Mouse (Mus musculus): ENCODE measurements around the gene Rrad. TPM values are rescaled to one million over a fixed set of nuclear protein-coding genes. Genes with fewer than 3 reads are reported as not detected.

Gene Rrad
- polyA plus RNA-seq, 1 experiment from 2014 or later: 4.0 TPM

DNA sequence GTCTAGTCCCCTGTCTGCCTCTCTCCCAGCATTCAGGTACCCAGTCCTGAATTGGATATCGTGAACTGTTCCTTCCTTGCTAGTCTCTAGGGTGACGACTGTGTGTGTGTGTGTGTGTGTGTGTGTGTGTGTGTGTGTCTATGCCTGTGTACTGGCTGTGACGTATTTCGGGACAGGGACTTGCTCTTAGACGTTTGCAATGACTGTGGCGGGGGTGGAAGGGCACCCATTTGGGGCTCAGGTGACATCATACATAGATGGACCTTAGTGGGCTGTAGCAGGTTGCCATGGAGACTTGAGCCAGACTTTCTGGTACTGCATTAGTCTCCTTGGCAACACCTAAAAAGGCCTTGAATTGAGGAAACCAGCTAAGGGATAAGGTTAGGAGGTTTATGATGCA lies 1.4 kb upstream of the Rrad start:
- Histone ChIP-seq H3K27ac (no peak overlapping the region), H3K27me3 (peaks cover 38% of the 10 kb centered on the region), H3K9ac (no peak overlapping the region), H3K9me3 (no peaks in the 10 kb centered on the region), H3K4me3 (no peak overlapping the region), H3K36me3 (peaks cover 24% of the 10 kb centered on the region), H3K4me2 (no peak overlapping the region), H3K4me1 (replicated peaks) (peaks cover 18% of the 10 kb centered on the region)
- WGBS: 57% methylated on average over 6 of the region's 6 CpGs
- no peak for ATAC-seq (ENCODE audit: low FRiP score)

DNA sequence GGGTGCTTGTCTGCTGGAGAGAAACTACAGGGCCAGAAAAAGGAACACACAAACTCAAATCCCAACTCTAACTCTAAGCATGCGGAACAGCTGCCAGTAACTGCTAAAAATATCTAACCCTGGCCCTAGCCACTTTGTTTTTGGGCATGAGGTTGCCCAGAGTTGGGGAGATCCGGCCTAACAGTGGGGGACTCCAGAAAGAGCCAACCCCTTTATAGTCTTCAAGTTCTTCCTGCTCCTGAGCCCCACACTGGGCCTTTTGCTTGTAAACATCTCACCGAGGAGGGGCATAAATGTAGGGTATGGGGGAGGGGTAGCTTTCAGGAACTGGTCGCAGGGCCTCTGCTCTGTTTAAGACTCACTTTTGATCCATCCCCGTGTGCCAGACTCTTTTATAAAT lies 848 bp upstream of the Rrad start:
- no peak overlapping the region for H3K27ac ChIP-seq
- H3K27me3 ChIP-seq: peaks cover 38% of the 10 kb centered on the region
- peaks cover 18% of the 10 kb centered on the region for H3K4me1 ChIP-seq (replicated peaks)
- H3K9ac ChIP-seq: no peak overlapping the region
- ATAC-seq (ENCODE audit: low FRiP score): no peak
- H3K4me2 ChIP-seq: peak overlapping the region; percentile 60; the same call in 1 of the 2 replicates
- peaks cover 20% of the 10 kb centered on the region for H3K36me3 ChIP-seq
- 31% methylated on average over 5 of the region's 5 CpGs for WGBS
- H3K9me3 ChIP-seq: no peaks in the 10 kb centered on the region
- H3K4me3 ChIP-seq: no peak overlapping the region

DNA sequence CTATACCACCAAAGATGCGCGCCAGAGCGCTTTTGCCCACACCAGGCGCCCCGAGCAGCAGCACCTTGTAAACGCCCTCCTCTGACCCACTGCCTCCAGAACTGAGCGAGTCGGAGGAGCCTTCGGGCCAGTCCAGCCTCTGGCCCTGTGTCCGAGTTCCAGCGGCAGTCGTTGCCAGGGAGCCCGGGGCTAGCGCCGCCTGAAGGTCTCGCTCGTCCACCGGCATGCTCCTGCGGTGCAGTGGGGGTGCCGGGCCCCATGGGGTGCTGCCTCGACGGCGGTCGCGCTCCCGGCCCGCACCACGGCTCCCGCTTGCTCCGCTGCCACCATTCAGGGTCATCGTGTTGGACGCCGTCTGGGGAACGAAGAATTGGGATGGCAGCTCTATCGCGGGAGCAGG lies 553 bp downstream of the Rrad start:
- H3K27ac ChIP-seq: no peak overlapping the region
- peaks cover 18% of the 10 kb centered on the region for H3K4me1 ChIP-seq (replicated peaks)
- peaks cover 38% of the 10 kb centered on the region for H3K27me3 ChIP-seq
- no peaks in the 10 kb centered on the region for H3K9me3 ChIP-seq
- peak overlapping the region; percentile 38 for H3K4me3 ChIP-seq
- H3K4me2 ChIP-seq: peak overlapping the region; percentile 60
- H3K36me3 ChIP-seq: peaks cover 9% of the 10 kb centered on the region; the same call in 1 of the 2 replicates
- peak; percentile 33; the same call in 1 of the 2 replicates for ATAC-seq (ENCODE audit: low FRiP score)
- peak overlapping the region; percentile 61 for H3K9ac ChIP-seq
- WGBS: 1% methylated on average over 36 of the region's 36 CpGs

DNA sequence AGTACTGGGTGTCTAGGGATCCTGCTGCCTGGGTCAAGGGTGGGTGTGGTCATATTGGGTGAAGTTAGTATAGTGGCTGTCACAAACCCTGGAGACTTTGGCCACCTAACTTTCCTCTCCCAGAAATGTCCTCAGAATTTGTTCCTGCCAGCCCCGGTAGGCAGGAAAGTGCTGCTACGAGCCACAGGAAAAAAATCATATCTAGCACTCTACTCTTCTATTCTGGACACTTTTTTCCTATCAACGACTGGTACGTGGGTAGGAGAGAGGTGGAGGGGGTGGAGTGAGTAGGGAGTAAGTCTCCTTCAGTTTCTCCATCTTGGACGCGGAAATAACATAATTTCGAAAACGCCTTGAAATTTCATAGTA lies 1.0 kb downstream of the Rrad start:
- no peak for ATAC-seq (ENCODE audit: low FRiP score)
- H3K27ac ChIP-seq: no peak overlapping the region
- H3K4me3 ChIP-seq: peak overlapping the region; percentile 38; the same call in 1 of the 2 replicates
- H3K4me2 ChIP-seq: peak overlapping the region; percentile 60
- H3K4me1 ChIP-seq (replicated peaks): peaks cover 18% of the 10 kb centered on the region
- H3K27me3 ChIP-seq: peaks cover 38% of the 10 kb centered on the region
- 42% methylated on average over 8 of the region's 8 CpGs for WGBS
- peaks cover 4% of the 10 kb centered on the region; the same call in 1 of the 2 replicates for H3K36me3 ChIP-seq
- H3K9me3 ChIP-seq: no peaks in the 10 kb centered on the region
- peak overlapping the region; percentile 61; the same call in 1 of the 2 replicates for H3K9ac ChIP-seq

DNA sequence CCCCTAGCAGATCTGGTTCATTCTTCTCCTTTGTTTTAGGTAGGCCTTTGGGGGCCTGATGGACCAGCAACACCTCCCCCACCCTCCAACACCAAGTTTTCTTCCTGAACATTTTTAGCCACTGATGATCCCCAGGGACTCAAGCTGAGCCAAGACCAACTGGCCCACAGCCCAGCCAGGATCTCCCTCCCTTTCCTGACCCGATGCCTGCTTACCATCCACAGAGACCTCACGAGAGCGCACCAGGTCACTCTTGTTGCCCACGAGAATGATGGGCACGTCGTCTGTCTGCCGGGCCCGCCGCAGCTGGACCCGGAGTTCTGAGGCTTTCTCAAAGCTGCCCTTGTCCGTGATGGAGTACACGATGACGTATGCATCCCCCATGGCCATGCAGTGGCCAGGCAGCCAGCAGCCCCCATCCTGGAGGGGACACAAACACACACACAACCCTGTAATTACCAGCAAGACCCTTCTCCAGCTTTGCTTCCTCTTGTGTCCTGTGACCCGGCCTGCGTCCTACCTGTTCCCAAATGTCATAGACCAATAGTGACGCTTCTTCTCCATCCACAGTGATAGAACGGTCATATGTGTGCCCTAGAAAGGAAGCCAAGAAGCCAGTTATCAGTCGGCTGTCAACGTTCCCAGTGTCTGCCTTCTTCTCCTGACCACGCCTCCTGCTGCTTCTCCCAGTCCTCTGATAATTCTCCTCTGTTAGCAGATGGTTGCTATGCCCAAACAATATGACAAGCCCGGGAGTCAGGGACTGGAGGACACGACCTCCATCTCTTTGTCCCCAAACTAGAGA lies 1.6 kb downstream of the Rrad start:
- H3K36me3 ChIP-seq: no peaks in the 10 kb centered on the region; the same call in 1 of the 2 replicates
- ATAC-seq (ENCODE audit: low FRiP score): no peak
- no peak overlapping the region for H3K4me2 ChIP-seq
- H3K4me3 ChIP-seq: no peak overlapping the region
- peaks cover 18% of the 10 kb centered on the region for H3K4me1 ChIP-seq (replicated peaks)
- H3K27ac ChIP-seq: no peak overlapping the region
- 80% methylated on average over 22 of the region's 22 CpGs for WGBS
- no peaks in the 10 kb centered on the region for H3K9me3 ChIP-seq
- peaks cover 38% of the 10 kb centered on the region for H3K27me3 ChIP-seq
- H3K9ac ChIP-seq: no peak overlapping the region

DNA sequence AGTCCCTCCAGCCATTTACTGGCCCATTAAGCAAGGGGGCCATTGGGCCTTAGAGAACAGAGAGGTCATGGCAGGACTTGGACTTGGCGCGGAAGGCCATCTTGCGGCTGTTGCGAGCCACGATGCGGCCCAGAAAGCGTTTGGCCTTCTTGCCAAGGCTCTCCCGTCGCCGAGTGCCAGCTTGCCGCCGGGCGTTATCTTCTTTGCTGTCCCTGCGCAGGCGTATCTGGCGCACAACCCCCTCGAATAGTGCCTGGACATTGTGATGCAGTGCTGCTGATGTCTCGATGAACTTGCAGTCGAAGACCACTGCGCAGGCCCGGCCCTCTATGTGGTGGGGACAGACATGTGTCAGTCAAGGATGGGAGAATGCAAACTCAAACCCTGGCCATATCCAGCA lies 2.7 kb downstream of the Rrad start:
- Histone ChIP-seq H3K4me3 (no peak overlapping the region), H3K4me1 (replicated peaks) (peaks cover 18% of the 10 kb centered on the region), H3K36me3 (no peaks in the 10 kb centered on the region), H3K9ac (no peak overlapping the region), H3K27ac (no peak overlapping the region), H3K9me3 (no peaks in the 10 kb centered on the region), H3K4me2 (no peak overlapping the region), H3K27me3 (peaks cover 38% of the 10 kb centered on the region)
- ATAC-seq (ENCODE audit: low FRiP score): no peak
- WGBS: 96% methylated on average over 21 of the region's 21 CpGs

DNA sequence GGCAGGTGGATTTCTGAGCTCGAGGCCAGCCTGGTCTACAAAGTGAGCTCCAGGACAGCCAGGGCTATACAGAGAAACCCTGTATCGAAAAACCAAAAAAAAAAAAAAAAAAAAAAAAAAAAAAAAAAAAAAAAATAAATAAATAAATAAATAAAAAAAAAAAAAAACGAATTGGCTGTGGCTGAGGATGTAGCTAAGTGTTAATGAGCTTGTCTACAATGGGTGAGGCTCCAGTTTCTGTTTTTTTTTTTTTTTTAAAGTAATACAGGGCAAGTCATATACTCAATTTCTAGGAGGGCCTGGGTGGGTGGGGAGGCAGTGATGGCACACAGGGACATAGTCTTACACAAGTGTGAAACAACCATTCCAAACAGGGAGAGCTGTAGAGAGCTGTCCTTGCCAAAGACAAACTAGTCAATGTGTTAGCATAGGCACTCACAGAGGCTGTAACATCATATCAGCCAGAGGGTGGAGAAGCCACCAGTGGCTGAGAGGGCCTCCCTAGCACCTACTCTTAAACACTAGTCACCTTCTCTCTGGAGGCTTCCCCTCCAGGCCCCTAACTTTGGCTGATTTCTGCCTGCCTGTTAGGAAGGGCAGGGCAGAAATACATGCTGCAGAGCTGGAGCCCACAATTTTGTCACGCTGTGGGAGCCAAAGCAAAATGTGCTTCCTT lies 3.9 kb downstream of the Rrad start:
- Histone ChIP-seq H3K27me3 (peaks cover 34% of the 10 kb centered on the region), H3K36me3 (no peaks in the 10 kb centered on the region), H3K4me1 (replicated peaks) (peaks cover 15% of the 10 kb centered on the region), H3K27ac (no peak overlapping the region), H3K4me2 (no peak overlapping the region), H3K9me3 (no peaks in the 10 kb centered on the region), H3K4me3 (no peak overlapping the region), H3K9ac (no peak overlapping the region)
- no peak for ATAC-seq (ENCODE audit: low FRiP score)
- 78% methylated on average over 4 of the region's 4 CpGs for WGBS

DNA sequence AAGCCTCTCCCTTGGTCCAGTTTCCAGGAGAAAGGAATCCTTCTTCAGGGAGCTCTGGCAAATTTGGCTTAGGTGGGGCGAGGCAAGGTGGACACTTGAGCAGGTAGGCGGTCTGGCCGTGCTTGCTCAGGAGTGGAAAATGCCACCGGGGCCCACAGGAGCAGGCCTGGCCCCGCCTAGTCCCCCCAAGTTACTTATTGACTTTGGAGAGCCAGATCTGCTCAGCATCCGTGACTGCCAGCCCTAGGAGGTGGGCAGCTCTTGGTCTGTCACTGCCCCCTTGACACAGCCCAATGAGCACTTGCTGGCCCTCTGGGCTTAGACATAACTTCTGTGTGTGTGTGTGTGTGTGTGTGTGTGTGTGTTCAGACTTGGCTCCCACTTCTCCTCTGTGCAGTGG lies 7.0 kb downstream of the Rrad start, which contains the start of gene Cdh16:
Cdh16 (minus strand) TSS at position 236 of the 400 bp plus-strand sequence.
- Histone ChIP-seq H3K36me3 (no peaks in the 10 kb centered on the region), H3K27ac (no peak within 1 kb of the TSS), H3K9me3 (no peaks in the 10 kb centered on the region), H3K27me3 (peaks cover 9% of the 10 kb centered on the region), H3K9ac (no peak within 1 kb of the TSS), H3K4me1 (replicated peaks) (no peaks in the 10 kb centered on the region), H3K4me2 (no peak within 1 kb of the TSS), H3K4me3 (no peak within 1 kb of the TSS)
- 81% methylated on average over 6 of the region's 6 CpGs for WGBS
- no peak for ATAC-seq (ENCODE audit: low FRiP score)

DNA sequence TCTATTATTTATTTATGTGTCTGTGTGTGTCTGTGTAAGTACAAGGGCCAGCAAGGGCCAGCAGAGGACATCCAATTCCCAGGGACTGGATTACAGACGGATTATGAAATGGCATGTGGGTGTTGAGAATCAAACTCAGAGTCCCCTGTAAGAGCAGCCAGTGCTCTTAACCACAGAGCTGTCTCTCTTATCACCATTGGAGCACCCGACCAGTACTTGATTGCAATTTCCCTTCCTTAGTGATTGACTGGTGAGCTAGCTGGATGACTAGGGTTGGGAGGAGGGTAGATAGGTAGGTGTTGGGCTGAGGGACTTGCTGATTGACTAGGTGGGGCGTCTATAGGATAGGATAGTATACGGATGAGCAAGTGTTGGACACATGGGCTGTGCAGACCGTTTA lies 10.4 kb downstream of the Rrad start:
- Histone ChIP-seq H3K36me3 (no peaks in the 10 kb centered on the region), H3K9ac (no peak overlapping the region), H3K9me3 (no peaks in the 10 kb centered on the region), H3K4me2 (no peak overlapping the region), H3K27ac (no peak overlapping the region), H3K4me1 (replicated peaks) (no peaks in the 10 kb centered on the region), H3K4me3 (no peak overlapping the region), H3K27me3 (no peaks in the 10 kb centered on the region)
- WGBS: 76% methylated on average over 5 of the region's 5 CpGs
- ATAC-seq (ENCODE audit: low FRiP score): no peak

DNA sequence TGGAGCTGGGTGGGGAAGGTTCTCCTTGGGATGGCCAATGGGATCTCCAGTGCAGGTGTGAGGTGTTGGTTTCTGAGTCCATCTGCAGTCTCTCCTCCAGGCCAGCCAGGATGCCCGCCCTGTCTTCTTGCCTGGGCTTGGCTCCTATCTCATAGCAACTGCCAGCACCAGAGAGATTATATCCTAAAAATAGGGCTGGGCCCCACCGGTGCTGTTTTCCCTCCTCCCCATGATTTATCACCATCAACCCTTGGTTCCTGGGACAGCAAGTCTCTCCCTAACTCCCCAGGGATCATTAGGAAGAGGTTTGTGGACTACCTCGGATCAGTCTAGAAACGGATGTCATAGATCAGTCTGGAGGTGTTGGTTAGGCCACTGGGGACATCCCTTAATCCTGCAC lies 18.0 kb downstream of the Rrad start:
- H3K27ac ChIP-seq: no peak overlapping the region
- H3K4me2 ChIP-seq: no peak overlapping the region
- H3K36me3 ChIP-seq: no peaks in the 10 kb centered on the region
- H3K9me3 ChIP-seq: no peaks in the 10 kb centered on the region
- no peaks in the 10 kb centered on the region for H3K27me3 ChIP-seq
- no peak for ATAC-seq (ENCODE audit: low FRiP score)
- H3K4me3 ChIP-seq: no peak overlapping the region
- WGBS: 87% methylated on average over 4 of the region's 4 CpGs
- peaks cover 6% of the 10 kb centered on the region for H3K4me1 ChIP-seq (replicated peaks)
- H3K9ac ChIP-seq: no peak overlapping the region

DNA sequence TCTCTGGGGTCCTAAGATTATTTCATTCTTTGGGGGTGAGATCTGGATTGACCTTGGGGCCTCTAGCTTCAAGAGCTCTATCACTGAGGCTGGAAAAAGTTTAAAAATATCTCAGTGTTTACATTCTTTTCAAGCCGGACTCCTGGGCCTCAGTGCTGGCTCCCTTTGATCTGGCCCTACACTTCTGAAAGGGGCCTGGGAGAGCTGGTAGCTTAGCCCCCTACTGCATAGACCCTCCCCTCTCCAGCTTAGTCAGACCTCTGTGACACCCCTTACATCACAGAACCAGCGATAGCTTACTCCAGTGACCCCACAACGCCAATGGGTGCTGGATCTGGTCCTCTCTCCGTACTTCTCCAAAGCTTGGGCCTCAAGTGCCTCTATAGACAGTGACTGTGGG lies 19.5 kb downstream of the Rrad start:
- Histone ChIP-seq H3K27me3 (no peaks in the 10 kb centered on the region), H3K4me1 (replicated peaks) (peaks cover 6% of the 10 kb centered on the region), H3K9me3 (no peaks in the 10 kb centered on the region), H3K36me3 (no peaks in the 10 kb centered on the region), H3K9ac (no peak overlapping the region), H3K27ac (no peak overlapping the region), H3K4me3 (no peak overlapping the region), H3K4me2 (no peak overlapping the region)
- WGBS: 73% methylated on average over 4 of the region's 4 CpGs
- no peak for ATAC-seq (ENCODE audit: low FRiP score)

DNA sequence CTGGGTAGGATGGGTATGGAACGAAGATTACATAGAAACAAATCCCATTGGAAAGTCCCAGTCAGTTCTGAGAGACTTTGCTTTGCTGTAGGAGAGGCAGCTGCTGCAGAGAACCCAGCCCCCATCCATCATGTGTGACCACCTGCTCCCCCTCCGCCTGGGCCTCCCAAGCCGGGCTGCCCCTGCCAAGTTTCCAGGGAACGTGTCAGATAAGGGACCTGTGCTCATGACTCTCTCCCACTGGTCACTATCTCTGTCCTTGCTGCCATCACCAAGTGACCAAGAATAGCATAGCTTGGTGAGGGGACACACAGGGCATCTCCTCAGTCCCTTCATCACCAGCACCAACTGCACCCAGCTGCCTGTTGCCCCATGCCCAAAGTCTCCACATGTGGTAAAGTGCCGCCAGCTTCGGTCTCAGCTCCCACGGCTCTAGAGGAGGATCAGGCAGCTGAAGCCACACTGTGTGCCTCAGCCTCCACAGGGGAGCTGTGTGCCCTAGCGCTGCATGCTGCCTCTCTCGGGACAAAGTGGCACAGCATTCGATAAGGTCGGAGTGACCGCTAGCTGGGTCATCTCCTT lies 20.9 kb downstream of the Rrad start:
- no peak overlapping the region for H3K4me3 ChIP-seq
- H3K36me3 ChIP-seq: no peaks in the 10 kb centered on the region

More for the DNA sequence above, 20.9 kb downstream of the Rrad start:
- peaks cover 6% of the 10 kb centered on the region for H3K4me1 ChIP-seq (replicated peaks)
- no peaks in the 10 kb centered on the region for H3K9me3 ChIP-seq
- ATAC-seq (ENCODE audit: low FRiP score): no peak
- no peak overlapping the region for H3K27ac ChIP-seq
- 0 out of 2 replicates have a peak, but pooled peaks cover 3% of the 10 kb centered on the region for H3K27me3 ChIP-seq
- H3K4me2 ChIP-seq: no peak overlapping the region
- 72% methylated on average over 12 of the region's 12 CpGs for WGBS
- H3K9ac ChIP-seq: no peak overlapping the region

Measured in hindbrain, embryonic 13.5 days (tissue).